Mouse (Mus musculus): Measurements from ENCODE around the gene Gm6583. TPM values are rescaled to one million over a fixed set of nuclear protein-coding genes. Genes with fewer than 3 reads are reported as not detected.

Gm6583 gene
- polyA plus RNA-seq, 1 experiment from 2014 or later, result 0.10 TPM

GRCm38 (mm10) chr5:112367338-112367737 lies 11.5 kb upstream of the Gm6583 start:
- Histone ChIP-seq H3K4me3 (no peak overlapping the region), H3K4me1 (no peaks in the 10 kb centered on the region), H3K4me2 (no peak overlapping the region), H3K36me3 (peaks cover 38% of the 10 kb centered on the region), H3K9me3 (no peaks in the 10 kb centered on the region), H3K27me3 (no peaks in the 10 kb centered on the region), H3K9ac (no peak overlapping the region), H3K27ac (no peak overlapping the region)
- no peak for ATAC-seq (ENCODE audit: borderline replicate concordance, extremely low read depth, low FRiP score, low TSS enrichment)
- WGBS, result 88% methylated on average over 4 of the region's 4 CpGs

GRCm38 (mm10) chr5:112366879-112367278 lies 11.0 kb upstream of the Gm6583 start:
- H3K9me3 ChIP-seq, result no peaks in the 10 kb centered on the region
- 93% methylated on average over 6 of the region's 6 CpGs for WGBS

GRCm38 (mm10) chr5:112364184-112364797 lies 8.5 kb upstream of the Gm6583 start:
- ATAC-seq (ENCODE audit: borderline replicate concordance, extremely low read depth, low FRiP score, low TSS enrichment), result peak; percentile 46; the same call in 1 of the 2 replicates
- Histone ChIP-seq H3K4me2 (no peak overlapping the region), H3K27ac (no peak overlapping the region), H3K4me1 (no peaks in the 10 kb centered on the region), H3K4me3 (no peak overlapping the region), H3K9ac (no peak overlapping the region), H3K9me3 (no peaks in the 10 kb centered on the region), H3K27me3 (no peaks in the 10 kb centered on the region), H3K36me3 (peaks cover 23% of the 10 kb centered on the region)
- WGBS, result 74% methylated on average over 10 of the region's 10 CpGs

More at GRCm38 (mm10) chr5:112366879-112367278, 11.0 kb upstream of the Gm6583 start:
- Histone ChIP-seq H3K36me3 (peaks cover 38% of the 10 kb centered on the region), H3K9ac (no peak overlapping the region), H3K4me3 (no peak overlapping the region), H3K27me3 (no peaks in the 10 kb centered on the region), H3K4me2 (no peak overlapping the region), H3K4me1 (no peaks in the 10 kb centered on the region), H3K27ac (no peak overlapping the region)
- no peak for ATAC-seq (ENCODE audit: borderline replicate concordance, extremely low read depth, low FRiP score, low TSS enrichment)

GRCm38 (mm10) chr5:112360077-112360476 lies 4.2 kb upstream of the Gm6583 start:
- 0 out of 2 replicates have a peak, but pooled peaks cover 12% of the 10 kb centered on the region for H3K36me3 ChIP-seq
- no peaks in the 10 kb centered on the region for H3K4me1 ChIP-seq
- no peaks in the 10 kb centered on the region for H3K27me3 ChIP-seq
- H3K27ac ChIP-seq, result no peak overlapping the region
- no peak for ATAC-seq (ENCODE audit: borderline replicate concordance, extremely low read depth, low FRiP score, low TSS enrichment)
- no peak overlapping the region for H3K4me3 ChIP-seq
- H3K4me2 ChIP-seq, result no peak overlapping the region
- H3K9ac ChIP-seq, result no peak overlapping the region
- H3K9me3 ChIP-seq, result no peaks in the 10 kb centered on the region
- WGBS, result 93% methylated on average over 3 of the region's 3 CpGs

- Histone ChIP-seq H3K9me3 (no peaks in the 10 kb centered on the region), H3K4me2 (no peak overlapping the region), H3K27me3 (no peaks in the 10 kb centered on the region), H3K27ac (no peak overlapping the region), H3K4me1 (no peaks in the 10 kb centered on the region), H3K9ac (no peak overlapping the region), H3K4me3 (no peak overlapping the region), H3K36me3 (0 out of 2 replicates have a peak, but pooled peaks cover 7% of the 10 kb centered on the region)
- WGBS, result 75% methylated on average over 4 of the region's 4 CpGs
- ATAC-seq (ENCODE audit: borderline replicate concordance, extremely low read depth, low FRiP score, low TSS enrichment), result no peak
Observed at GRCm38 (mm10) chr5:112359520-112359919, 3.7 kb upstream of the Gm6583 start.

- Histone ChIP-seq H3K9me3 (no peaks in the 10 kb centered on the region), H3K4me1 (no peaks in the 10 kb centered on the region), H3K27me3 (no peaks in the 10 kb centered on the region), H3K9ac (no peak overlapping the region), H3K27ac (no peak overlapping the region), H3K4me3 (no peak overlapping the region), H3K4me2 (no peak overlapping the region), H3K36me3 (no peaks in the 10 kb centered on the region)
- 0 out of 2 replicates have a peak, but pooled peaks have one; percentile 8 for ATAC-seq (ENCODE audit: borderline replicate concordance, extremely low read depth, low FRiP score, low TSS enrichment)
- 91% methylated on average over 9 of the region's 9 CpGs for WGBS
Observed at GRCm38 (mm10) chr5:112356322-112356721, 489 bp upstream of the Gm6583 start.

GRCm38 (mm10) chr5:112355493-112355892 lies 340 bp downstream of the Gm6583 start:
- no peak overlapping the region for H3K4me3 ChIP-seq
- H3K9ac ChIP-seq, result no peak overlapping the region
- H3K4me2 ChIP-seq, result no peak overlapping the region
- no peaks in the 10 kb centered on the region for H3K27me3 ChIP-seq
- H3K27ac ChIP-seq, result no peak overlapping the region
- no peaks in the 10 kb centered on the region for H3K4me1 ChIP-seq
- 77% methylated on average over 6 of the region's 6 CpGs for whole genome bisulfite sequencing
- H3K36me3 ChIP-seq, result peaks cover 5% of the 10 kb centered on the region; the same call in 1 of the 2 replicates
- no peak for ATAC-seq (ENCODE audit: borderline replicate concordance, extremely low read depth, low FRiP score, low TSS enrichment)
- no peaks in the 10 kb centered on the region for H3K9me3 ChIP-seq

GRCm38 (mm10) chr5:112349169-112349568 lies 6.7 kb downstream of the Gm6583 start:
- no peak overlapping the region for H3K27ac ChIP-seq
- H3K9me3 ChIP-seq, result no peaks in the 10 kb centered on the region
- 84% methylated on average over 8 of the region's 8 CpGs for WGBS
- H3K4me1 ChIP-seq, result peaks cover 3% of the 10 kb centered on the region; the same call in 1 of the 2 replicates
- no peak overlapping the region for H3K9ac ChIP-seq
- H3K27me3 ChIP-seq, result no peaks in the 10 kb centered on the region
- no peak for ATAC-seq (ENCODE audit: borderline replicate concordance, extremely low read depth, low FRiP score, low TSS enrichment)
- no peak overlapping the region for H3K4me3 ChIP-seq
- no peak overlapping the region for H3K4me2 ChIP-seq
- H3K36me3 ChIP-seq, result peaks cover 15% of the 10 kb centered on the region

GRCm38 (mm10) chr5:112346211-112346965 lies 9.4 kb downstream of the Gm6583 start:
- ATAC-seq (ENCODE audit: borderline replicate concordance, extremely low read depth, low FRiP score, low TSS enrichment), result no peak

GRCm38 (mm10) chr5:112344092-112344960 lies 11.5 kb downstream of the Gm6583 start:
- no peak for ATAC-seq (ENCODE audit: borderline replicate concordance, extremely low read depth, low FRiP score, low TSS enrichment)
- H3K9me3 ChIP-seq, result no peaks in the 10 kb centered on the region
- H3K27me3 ChIP-seq, result no peaks in the 10 kb centered on the region
- H3K4me1 ChIP-seq, result peaks cover 20% of the 10 kb centered on the region
- H3K36me3 ChIP-seq, result peaks cover 5% of the 10 kb centered on the region; the same call in 1 of the 2 replicates
- 69% methylated on average over 6 of the region's 6 CpGs for WGBS
- peak overlapping the region; percentile 99; the same call in 1 of the 2 replicates for H3K4me3 ChIP-seq
- H3K9ac ChIP-seq, result no peak overlapping the region
- H3K27ac ChIP-seq, result no peak overlapping the region
- peak overlapping the region; percentile 83; the same call in 1 of the 2 replicates for H3K4me2 ChIP-seq

More at GRCm38 (mm10) chr5:112346211-112346965, 9.4 kb downstream of the Gm6583 start:
- H3K9me3 ChIP-seq, result no peaks in the 10 kb centered on the region
- no peak overlapping the region for H3K4me2 ChIP-seq
- no peak overlapping the region for H3K4me3 ChIP-seq
- H3K27ac ChIP-seq, result no peak overlapping the region
- H3K9ac ChIP-seq, result no peak overlapping the region
- WGBS, result 82% methylated on average over 16 of the region's 16 CpGs
- H3K4me1 ChIP-seq, result peaks cover 19% of the 10 kb centered on the region
- no peaks in the 10 kb centered on the region for H3K27me3 ChIP-seq
- H3K36me3 ChIP-seq, result peaks cover 15% of the 10 kb centered on the region

GRCm38 (mm10) chr5:112343205-112343595 lies 12.6 kb downstream of the Gm6583 start:
- Histone ChIP-seq H3K4me2 (peak overlapping the region; percentile 83), H3K4me1 (peaks cover 20% of the 10 kb centered on the region), H3K4me3 (peak overlapping the region; percentile 99), H3K9ac (peak overlapping the region; percentile 81), H3K27me3 (no peaks in the 10 kb centered on the region), H3K9me3 (no peaks in the 10 kb centered on the region), H3K27ac (peak overlapping the region; percentile 41; the same call in 1 of the 2 replicates), H3K36me3 (peaks cover 12% of the 10 kb centered on the region)
- under 1% methylated on average over 24 of the region's 24 CpGs for WGBS
- peak; percentile 69; the same call in 1 of the 2 replicates for ATAC-seq (ENCODE audit: borderline replicate concordance, extremely low read depth, low FRiP score, low TSS enrichment)
